11 mouse cellular contexts compared by ENCODE assay signal in the genomic region with DNA sequence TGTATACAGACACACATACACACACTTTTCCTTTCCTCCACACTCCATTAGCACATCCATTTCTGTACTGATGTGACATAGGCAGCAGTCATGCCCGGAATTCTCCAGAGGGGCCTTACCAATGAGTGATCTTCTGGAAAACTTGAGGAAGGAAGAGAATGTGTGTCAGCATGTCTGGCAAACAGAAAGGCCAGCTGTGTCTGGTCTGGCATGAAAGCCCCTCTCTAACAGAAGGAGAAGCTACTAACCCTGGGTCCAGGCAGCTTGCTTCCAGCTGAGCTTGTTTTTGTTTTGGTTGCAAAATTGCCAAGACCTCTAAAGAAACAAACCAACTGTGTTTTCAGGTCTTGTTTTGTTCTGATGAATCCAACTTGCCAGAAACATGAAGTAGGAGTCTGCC.
DNase-seq lines count a peak whose midpoint lies in the region; ATAC-seq lines count a peak whose summit lies in the region.
"Had no signal": no experiment of that assay in that cellular context is flagged by ENCODE, and none has a peak within 500 bp of the region (broad histone marks: within the 10 kb centered on the region; RNA-seq: fewer than 3 reads in every experiment).

No protein-coding gene starts in this region.

- no peak for ATAC-seq in heart, embryonic 11.5 days (replicated peaks; ENCODE audit: insufficient number of reproducible peaks, low FRiP score, low TSS enrichment)
- no peak for ATAC-seq in frontal cortex, adult (ENCODE audit: low TSS enrichment)
- ATAC-seq: forebrain, embryonic 16.5 days had no signal

- intact Hi-C loops in heart, postnatal 25 days (cut with DNase I): no loop called here

- H3K4me2 ChIP-seq in heart, embryonic 11.5 days: no peak overlapping the region
- H3K4me2 ChIP-seq: heart, embryonic 15.5 days; liver, embryonic 15.5 days had no signal

- no peaks in the 10 kb centered on the region for H3K4me1 ChIP-seq in heart, embryonic 11.5 days (ENCODE audit: control insufficient read depth, insufficient read depth, low read length)
- H3K4me1 ChIP-seq: heart, embryonic 15.5 days; liver, embryonic 15.5 days had no signal

- H3K27me3 ChIP-seq in heart, embryonic 11.5 days (ENCODE audit: control insufficient read depth, insufficient read depth, low read length): no peaks in the 10 kb centered on the region
- H3K27me3 ChIP-seq: heart, embryonic 15.5 days; liver, embryonic 15.5 days had no signal

- WGBS in heart, embryonic 11.5 days (ENCODE audit: insufficient replicate concordance): 72% methylated on average over 1 of the region's 1 CpGs

- DNase-seq in heart, adult 11 months: peak; percentile 95
- peak; percentile 37 for DNase-seq in Muller cell, postnatal 12 days (ENCODE audit: inconsistent ontology term)
- DNase-seq in cerebellum, adult 9-11 months: peak; percentile 23
- peak; percentile 1 for DNase-seq in heart, postnatal 25 days (ENCODE audit: low spot score)
- no peak for DNase-seq in B cell, adult 2 months
- no peak for DNase-seq in T-cell, adult 2 months (ENCODE audit: low spot score)

- H3K9me3 ChIP-seq in heart, embryonic 11.5 days (replicated peaks; ENCODE audit: control insufficient read depth, low read length): no peaks in the 10 kb centered on the region
- H3K9me3 ChIP-seq: heart, embryonic 15.5 days; liver, embryonic 15.5 days had no signal

- no peak overlapping the region for H3K27ac ChIP-seq in heart, embryonic 11.5 days (ENCODE audit: low read depth, low read length)
- H3K27ac ChIP-seq: heart, embryonic 15.5 days; liver, embryonic 15.5 days had no signal

- H3K9ac ChIP-seq in heart, embryonic 11.5 days (ENCODE audit: low read depth, low read length): no peak overlapping the region
- H3K9ac ChIP-seq: heart, embryonic 15.5 days; liver, embryonic 15.5 days had no signal

- no peaks in the 10 kb centered on the region for H3K36me3 ChIP-seq in heart, embryonic 11.5 days (ENCODE audit: control insufficient read depth, insufficient read depth, low read length)
- H3K36me3 ChIP-seq: heart, embryonic 15.5 days; liver, embryonic 15.5 days had no signal

- H3K4me3 ChIP-seq in heart, embryonic 11.5 days (ENCODE audit: low read depth, low read length): no peak overlapping the region
- H3K4me3 ChIP-seq: heart, embryonic 15.5 days; liver, embryonic 15.5 days had no signal

Comparison
In these comparisons a context has a peak if more than half of its experiments do, and no peak if none do; other contexts are left out.
1. DNase-seq: peak in heart, adult 11 months (single experiment), Muller cell, postnatal 12 days (single experiment), cerebellum, adult 9-11 months (single experiment) and heart, postnatal 25 days (single experiment); none in B cell, adult 2 months (0 of 2) and T-cell, adult 2 months (single experiment).